Mouse (Mus musculus) layer of hippocampus, adult 2 months (tissue): ENCODE results near the gene Cenpv. TPM values are rescaled to one million over a fixed set of nuclear protein-coding genes. Genes with fewer than 3 reads are reported as not detected.

Source experiments
- DNase-seq, 2 experiments: peaks; one replicate each; pipeline ENCODE4 v3.0.0; 2022; ENCODE audit warnings: low spot score in 2 of 2
- H3K27ac ChIP-seq: fragments of 200-600 bp; 2 replicates; pipeline ENCODE4 v1.8.1; 2022
- H3K4me3 ChIP-seq: fragments of 200-600 bp; 2 replicates; pipeline ENCODE4 v1.8.1; 2022; ENCODE audit warnings: mild to moderate bottlenecking
- CTCF ChIP-seq: fragments of 200-600 bp; conservative IDR thresholded peaks from 2 replicates; pipeline ENCODE4 v1.8.1; 2022; ENCODE audit warnings: antibody characterized with exemption, mild to moderate bottlenecking, moderate library complexity
- total RNA-seq, 2 experiments: library from RNA; stranded (reverse); gene quantifications; 2 replicates each; pipeline ENCODE4 v1.2.3; 2021

Gene Cenpv
- total RNA-seq, 2 experiments from 2014 or later: 36.3 to 43.2 TPM

DNA sequence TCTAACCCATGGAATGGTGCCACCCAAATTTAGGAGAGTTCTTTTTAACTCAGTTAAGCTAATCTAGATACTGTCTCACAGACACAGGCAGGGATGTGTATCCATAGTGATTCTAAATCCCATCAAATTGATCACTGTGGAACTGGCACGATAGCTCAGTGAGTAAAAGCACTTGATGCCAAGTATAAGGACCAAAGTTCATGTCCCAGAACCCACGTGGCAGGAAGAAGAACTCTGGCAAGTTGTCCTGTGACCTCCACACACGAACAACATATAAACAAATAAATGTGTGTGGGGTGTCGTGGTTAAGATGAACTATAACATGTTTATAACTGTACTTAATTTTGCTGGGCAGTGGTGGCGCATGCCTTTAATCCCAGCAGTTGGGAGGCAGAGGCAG, 59.5 kb downstream of the Cenpv start:
- no peak for DNase-seq
- Histone ChIP-seq H3K4me3 (no peak overlapping the region), H3K27ac (no peak overlapping the region)
- TF ChIP-seq CTCF: no peak

DNA sequence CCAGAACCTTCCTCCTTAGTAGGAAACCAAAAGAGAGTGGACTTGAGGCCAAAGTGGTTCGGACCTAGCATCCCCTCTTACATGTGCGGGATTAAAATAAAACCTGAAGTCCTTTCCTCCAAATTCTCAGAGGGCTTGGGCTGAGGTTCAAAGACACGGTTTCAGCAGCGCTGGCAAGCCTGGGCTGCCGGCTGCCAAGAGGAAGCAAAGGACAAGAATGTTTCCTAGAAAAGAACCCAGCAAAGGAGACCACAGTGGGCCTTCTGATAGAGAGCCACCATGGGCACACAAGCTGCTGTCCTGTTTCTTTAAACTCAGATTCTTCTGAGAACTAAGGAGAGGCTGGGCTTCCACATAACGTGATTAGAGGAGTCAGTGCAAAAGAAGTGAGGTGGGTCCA, 60.1 kb downstream of the Cenpv start:
- Histone ChIP-seq H3K4me3 (no peak overlapping the region), H3K27ac (no peak overlapping the region)
- no peak for DNase-seq
- no peak for TF ChIP-seq CTCF

DNA sequence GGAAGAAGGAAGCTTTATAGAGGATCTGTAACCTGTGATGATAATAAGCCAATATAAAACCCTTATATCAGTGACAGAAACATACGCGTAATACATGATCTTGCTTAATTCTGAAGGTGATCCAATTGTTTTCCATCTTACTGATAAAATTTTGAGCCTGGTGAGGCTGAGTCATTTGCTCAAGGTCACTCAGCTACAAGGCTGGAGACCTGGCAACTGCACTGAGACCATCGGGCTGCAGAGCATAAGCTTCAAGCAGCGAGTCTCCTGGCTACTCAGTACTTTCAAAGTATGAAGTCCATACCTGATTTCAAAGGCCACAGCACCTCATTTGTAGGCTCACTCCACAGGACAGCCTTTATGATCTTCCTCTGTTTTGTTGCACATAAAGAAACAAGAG, 62.9 kb downstream of the Cenpv start:
- no peak for DNase-seq
- TF ChIP-seq CTCF: no peak
- Histone ChIP-seq H3K27ac (no peak overlapping the region), H3K4me3 (no peak overlapping the region)

Other genes starting within 250 kb of the Cenpv start
- 1 to 10 TPM; 7.3 to 8.7 TPM for gene Pigl, start 80.8 kb downstream of the Cenpv start, total RNA-seq
- gene Ncor1, start 80.7 kb downstream of the Cenpv start, total RNA-seq: 100 to 1,000 TPM; 300 to 303 TPM
- gene Ubb, start 11.9 kb upstream of the Cenpv start, total RNA-seq: 1,000 to 10,000 TPM; 1,708 to 1,866 TPM
- gene Trpv2, start 35.2 kb upstream of the Cenpv start, total RNA-seq: 10 to 100 TPM; 12.8 to 14.0 TPM
- gene Lrrc75a, start 109.3 kb upstream of the Cenpv start, total RNA-seq: 1 to 10 TPM; 7.3 to 7.6 TPM
- 10 to 100 TPM; 15.8 to 16.5 TPM for gene Mmgt2, start 109.4 kb upstream of the Cenpv start, total RNA-seq
- gene Zfp287, start 192.6 kb upstream of the Cenpv start, total RNA-seq: 10 to 100 TPM; 17.2 to 18.8 TPM
- gene Gm10428, start 213.8 kb upstream of the Cenpv start, total RNA-seq: not detected